Comparison of ENCODE assay signal across 11 mouse cellular contexts in genomic region chr15:78331523-78332340, GRCm38 (mm10).
"Had no signal": no experiment of that assay in that cellular context is flagged by ENCODE, and none has a peak within 500 bp of the region (broad histone marks: within the 10 kb centered on the region; RNA-seq: fewer than 3 reads in every experiment).

No protein-coding gene starts in this region.

- H3K4me1 ChIP-seq: midbrain, embryonic 15.5 days; neural tube, embryonic 12.5 days had no signal

- H3K4me3 ChIP-seq: left cerebral cortex, adult 2 months; limb, embryonic 10.5 days; liver, embryonic 15.5 days; midbrain, embryonic 15.5 days; neural tube, embryonic 12.5 days had no signal

- H3K9me3 ChIP-seq: limb, embryonic 10.5 days; liver, embryonic 15.5 days; midbrain, embryonic 15.5 days; neural tube, embryonic 12.5 days had no signal

- H3K27me3 ChIP-seq: liver, embryonic 15.5 days; midbrain, embryonic 15.5 days; neural tube, embryonic 12.5 days had no signal

- ATAC-seq: midbrain, embryonic 15.5 days had no signal

- H3K27ac ChIP-seq: left cerebral cortex, adult 2 months; limb, embryonic 10.5 days; liver, embryonic 15.5 days; midbrain, embryonic 15.5 days; neural tube, embryonic 12.5 days had no signal

- DNase-seq: kidney, adult 11 months; kidney, postnatal 14 days; lung, embryonic 14.5 days; right cerebral cortex, postnatal 25 days; thymus, adult 2 months; thymus, postnatal 25 days had no signal

- H3K36me3 ChIP-seq: limb, embryonic 10.5 days; liver, embryonic 15.5 days; midbrain, embryonic 15.5 days; neural tube, embryonic 12.5 days had no signal
